12 mouse cellular contexts compared by ENCODE assay signal in the genomic region with DNA sequence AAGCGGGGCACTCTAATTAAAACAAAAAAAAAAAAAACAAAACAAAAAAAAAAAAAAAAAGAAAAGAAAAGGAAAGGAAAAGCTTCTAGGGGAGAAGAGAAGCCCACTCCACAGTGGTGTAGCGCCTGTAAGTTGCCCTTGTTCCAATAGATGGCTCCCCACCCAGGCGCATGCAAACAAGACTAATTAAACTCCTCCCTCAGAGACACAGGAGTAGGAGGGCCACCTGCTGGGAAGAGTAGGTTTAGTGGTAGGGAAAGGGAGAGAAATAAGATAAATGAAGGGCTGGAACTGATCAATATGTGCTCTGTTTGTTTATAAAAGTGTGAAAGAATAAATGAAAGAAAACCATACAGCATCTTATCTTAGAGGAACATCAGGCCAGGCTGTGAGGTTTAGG.
DNase-seq lines count a peak whose midpoint lies in the region; ATAC-seq and TF ChIP-seq lines count a peak whose summit lies in the region.
"Had no signal": no experiment of that assay in that cellular context is flagged by ENCODE, and none has a peak within 500 bp of the region (broad histone marks: within the 10 kb centered on the region; RNA-seq: fewer than 3 reads in every experiment).

No protein-coding gene starts in this region.

- H3K4me1 ChIP-seq in kidney, adult 2 months (ENCODE audit: control insufficient read depth, insufficient read depth, low read length) = no peaks in the 10 kb centered on the region
- no peaks in the 10 kb centered on the region for H3K4me1 ChIP-seq in kidney, embryonic 16.5 days (ENCODE audit: insufficient read depth, low read length)
- H3K4me1 ChIP-seq in CH12.LX (ENCODE audit: control insufficient read depth in 1 of 2, insufficient read depth in 2 of 2) = peaks cover 3 to 10% of the 10 kb centered on the region in 2 experiments; a peak in 2 of 4 replicates
- no peaks in the 10 kb centered on the region for H3K4me1 ChIP-seq in hindbrain, embryonic 12.5 days
- H3K4me1 ChIP-seq: embryonic facial prominence, embryonic 15.5 days; hindbrain, embryonic 15.5 days; limb, embryonic 12.5 days had no signal

- H3K36me3 ChIP-seq in kidney, adult 2 months (ENCODE audit: control insufficient read depth, insufficient read depth, low read length) = no peaks in the 10 kb centered on the region
- H3K36me3 ChIP-seq in kidney, embryonic 16.5 days (ENCODE audit: insufficient read depth, low read length) = no peaks in the 10 kb centered on the region
- no peaks in the 10 kb centered on the region for H3K36me3 ChIP-seq in CH12.LX (replicated peaks in 1 of 2; ENCODE audit: control insufficient read depth in 1 of 2, insufficient read depth in 1 of 2, low read length in 1 of 2)
- H3K36me3 ChIP-seq in hindbrain, embryonic 12.5 days = no peaks in the 10 kb centered on the region
- H3K36me3 ChIP-seq: embryonic facial prominence, embryonic 15.5 days; hindbrain, embryonic 15.5 days; limb, embryonic 12.5 days had no signal

- no peak overlapping the region for H3K9ac ChIP-seq in kidney, embryonic 16.5 days (replicated peaks; ENCODE audit: low read length)
- H3K9ac ChIP-seq in CH12.LX (ENCODE audit: insufficient read depth, low read depth) = no peak overlapping the region
- H3K9ac ChIP-seq in hindbrain, embryonic 12.5 days = no peak overlapping the region
- H3K9ac ChIP-seq: embryonic facial prominence, embryonic 15.5 days; hindbrain, embryonic 15.5 days; limb, embryonic 12.5 days had no signal

- TF ChIP-seq POLR2A in kidney, adult 2 months (IDR thresholded peaks at IDR 0.05; ENCODE audit: low read depth, low read length) = no peak
- no peak for TF ChIP-seq POLR2A in CH12.LX (IDR thresholded peaks at IDR 0.05; ENCODE audit: low read depth, low read length)

- dilution Hi-C loops in CH12.LX (cut with MboI; ENCODE audit: extremely low pct_ligation_motif_present, extremely low pct_unique_long_range_greater_than_20kb, low sequenced_read_pairs) = no loop called here

- TF ChIP-seq RAD21 in CH12.LX (IDR thresholded peaks at IDR 0.05; ENCODE audit: low read depth, low read length) = peak; percentile 44

- H3K4me3 ChIP-seq in kidney, adult 2 months (ENCODE audit: insufficient read depth, low read depth, low read length) = no peak overlapping the region
- no peak overlapping the region for H3K4me3 ChIP-seq in kidney, embryonic 16.5 days (ENCODE audit: low read length)
- H3K4me3 ChIP-seq in CH12.LX (replicated peaks in 1 of 3; ENCODE audit: low read depth in 2 of 3, low read length in 2 of 3, poor library complexity in 1 of 3) = no peak overlapping the region
- no peak overlapping the region for H3K4me3 ChIP-seq in hindbrain, embryonic 12.5 days
- H3K4me3 ChIP-seq: embryonic facial prominence, embryonic 15.5 days; hindbrain, embryonic 15.5 days; limb, embryonic 12.5 days had no signal

- no peak for ATAC-seq in kidney, embryonic 16.5 days (ENCODE audit: low FRiP score, low TSS enrichment)
- ATAC-seq in common myeloid progenitor, adult 5-6 weeks (replicated peaks; ENCODE audit: low read depth, poor library complexity, severe bottlenecking) = peak; percentile 82
- ATAC-seq in hindbrain, embryonic 12.5 days (ENCODE audit: low FRiP score) = no peak
- ATAC-seq: midbrain, embryonic 16.5 days had no signal

- no peaks in the 10 kb centered on the region for H3K9me3 ChIP-seq in kidney, embryonic 16.5 days (ENCODE audit: low read length)
- H3K9me3 ChIP-seq in CH12.LX (replicated peaks; ENCODE audit: low read length) = no peaks in the 10 kb centered on the region
- no peaks in the 10 kb centered on the region for H3K9me3 ChIP-seq in hindbrain, embryonic 12.5 days (replicated peaks)
- H3K9me3 ChIP-seq: embryonic facial prominence, embryonic 15.5 days; hindbrain, embryonic 15.5 days; limb, embryonic 12.5 days had no signal

- WGBS in kidney, adult 2 months = 82% methylated on average over 3 of the region's 3 CpGs
- WGBS in kidney, embryonic 16.5 days = 79% methylated on average over 3 of the region's 3 CpGs
- 67% methylated on average over 3 of the region's 3 CpGs for WGBS in hindbrain, embryonic 12.5 days

- DNase-seq in kidney, adult 2 months = peak; percentile 43
- peak; percentile 21 for DNase-seq in CH12.LX (ENCODE audit: extremely low read depth)
- DNase-seq in lung, postnatal 10 days = peak; percentile 6
- no peak for DNase-seq in spleen, postnatal 10 days (ENCODE audit: low spot score in 2 of 2)
- DNase-seq in heart, adult 18-20 months = no peak

- in situ Hi-C loops in CH12.LX (cut with MboI; ENCODE audit: low pct_ligation_motif_present, low pct_unique_long_range_greater_than_20kb, low sequenced_read_pairs) = no loop called here

- no peak; the same call in 1 of the 2 replicates for TF ChIP-seq CTCF in kidney, adult 2 months (conservative IDR thresholded peaks at IDR 0.05; ENCODE audit: insufficient read depth, insufficient read length, low read depth, low read length)
- TF ChIP-seq CTCF in CH12.LX (conservative IDR thresholded peaks at IDR 0.05 in 1 of 2, IDR thresholded peaks at IDR 0.05 in 1 of 2; ENCODE audit: low read depth in 2 of 2, low read length in 2 of 2) = peak in 1 of 2 experiments; percentile 68; a peak in 2 of 4 replicates

- no peaks in the 10 kb centered on the region for H3K27me3 ChIP-seq in kidney, adult 2 months (replicated peaks; ENCODE audit: control insufficient read depth, insufficient read depth, low read length)
- H3K27me3 ChIP-seq in kidney, embryonic 16.5 days (ENCODE audit: insufficient read depth, low read length) = no peaks in the 10 kb centered on the region
- H3K27me3 ChIP-seq in CH12.LX (replicated peaks) = no peaks in the 10 kb centered on the region
- H3K27me3 ChIP-seq in hindbrain, embryonic 12.5 days = no peaks in the 10 kb centered on the region
- H3K27me3 ChIP-seq: embryonic facial prominence, embryonic 15.5 days; hindbrain, embryonic 15.5 days had no signal

- no peak for TF ChIP-seq EP300 in CH12.LX (IDR thresholded peaks at IDR 0.05; ENCODE audit: low read length)

- no peak overlapping the region for H3K4me2 ChIP-seq in kidney, embryonic 16.5 days (replicated peaks; ENCODE audit: low read depth, low read length)
- no peak overlapping the region for H3K4me2 ChIP-seq in CH12.LX (ENCODE audit: insufficient read depth, low read depth, poor library complexity, severe bottlenecking)
- no peak overlapping the region for H3K4me2 ChIP-seq in hindbrain, embryonic 12.5 days (replicated peaks)
- H3K4me2 ChIP-seq: embryonic facial prominence, embryonic 15.5 days; hindbrain, embryonic 15.5 days; limb, embryonic 12.5 days had no signal

- no peaks in the 10 kb centered on the region for H3K79me2 ChIP-seq in CH12.LX (replicated peaks; ENCODE audit: control insufficient read depth, extremely low read depth, insufficient read depth, poor library complexity, severe bottlenecking)

- H3K27ac ChIP-seq in kidney, adult 2 months (ENCODE audit: insufficient read depth, low read depth, low read length) = no peak overlapping the region
- H3K27ac ChIP-seq in kidney, embryonic 16.5 days (ENCODE audit: low read length) = no peak overlapping the region
- H3K27ac ChIP-seq in CH12.LX (ENCODE audit: insufficient read depth, low read depth) = no peak overlapping the region
- no peak overlapping the region for H3K27ac ChIP-seq in hindbrain, embryonic 12.5 days
- H3K27ac ChIP-seq: embryonic facial prominence, embryonic 15.5 days; hindbrain, embryonic 15.5 days; limb, embryonic 12.5 days had no signal

TF ChIP-seq in CH12.LX, 34 proteins besides CTCF, POLR2A, EP300 and RAD21:
- TF ChIP-seq ZNF384 (IDR thresholded peaks at IDR 0.05; ENCODE audit: low read depth, low read length) (no peak), HCFC1 (IDR thresholded peaks at IDR 0.05; ENCODE audit: low read depth, low read length) (no peak), SMC3 (IDR thresholded peaks at IDR 0.05; ENCODE audit: low read depth, low read length) (peak; percentile 52), MAFK (IDR thresholded peaks at IDR 0.05; ENCODE audit: insufficient replicate concordance, low read length) (no peak), ETS1 (conservative IDR thresholded peaks at IDR 0.05; ENCODE audit: low read depth, low read length) (no peak), E2F4 (IDR thresholded peaks at IDR 0.05; ENCODE audit: insufficient replicate concordance, low read depth, low read length) (no peak), JUND (conservative IDR thresholded peaks at IDR 0.05; ENCODE audit: low read depth, low read length) (no peak), BHLHE40 (IDR thresholded peaks at IDR 0.05; ENCODE audit: low read depth, low read length) (no peak)

Comparison
In these comparisons a context has a peak if more than half of its experiments do, and no peak if none do; other contexts are left out.
1. DNase-seq: peak in kidney, adult 2 months (single experiment), CH12.LX (single experiment) and lung, postnatal 10 days (single experiment); none in spleen, postnatal 10 days (0 of 2) and heart, adult 18-20 months (0 of 2).